Mouse (Mus musculus) adrenal gland, postnatal 10 days (tissue): ENCODE measurements around the gene Stx19. TPM values are rescaled to one million over a fixed set of nuclear protein-coding genes. Genes with fewer than 3 reads are reported as not detected.

ENCODE experiments used
- DNase-seq: peaks from one replicate; pipeline ENCODE4 v3.0.0; 2021; ENCODE audit warnings: mixed read lengths
- long read RNA-seq, 2 experiments: library from polyadenylated mRNA; stranded (forward); transcript quantifications; one replicate each; pipeline ENCODE4 v2.0.0; 2021
- total RNA-seq, 2 experiments: library from RNA; stranded (reverse); gene quantifications; 2 replicates each; pipeline ENCODE4 v1.2.3; 2021

Gene Stx19
- total RNA-seq: not detected
- long read RNA-seq, experiment 1: 0 reads
- long read RNA-seq, experiment 2: 0 reads

DNA sequence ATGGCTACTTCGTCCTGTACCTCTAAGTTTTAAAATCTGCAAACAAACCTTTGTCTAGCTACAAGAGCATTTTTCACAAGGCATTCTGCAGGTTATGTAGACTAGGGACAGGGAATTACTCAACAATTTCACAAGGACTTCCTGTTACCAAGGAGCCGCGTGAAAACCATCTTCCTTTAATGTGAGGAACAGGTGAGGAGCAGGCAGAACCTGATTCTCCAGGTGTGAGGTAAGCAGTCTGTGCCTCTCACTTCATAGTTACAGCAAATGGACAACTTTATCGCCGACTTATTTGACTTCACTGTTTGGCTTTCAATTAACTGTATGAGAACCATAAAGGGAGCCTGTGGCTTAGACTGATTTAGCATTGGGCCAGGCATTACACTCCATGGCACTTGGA is at the start of gene Stx19:
TSS of gene Stx19 (plus strand) at position 186 of the 400 bp plus-strand sequence.
- DNase-seq: no peak

DNA sequence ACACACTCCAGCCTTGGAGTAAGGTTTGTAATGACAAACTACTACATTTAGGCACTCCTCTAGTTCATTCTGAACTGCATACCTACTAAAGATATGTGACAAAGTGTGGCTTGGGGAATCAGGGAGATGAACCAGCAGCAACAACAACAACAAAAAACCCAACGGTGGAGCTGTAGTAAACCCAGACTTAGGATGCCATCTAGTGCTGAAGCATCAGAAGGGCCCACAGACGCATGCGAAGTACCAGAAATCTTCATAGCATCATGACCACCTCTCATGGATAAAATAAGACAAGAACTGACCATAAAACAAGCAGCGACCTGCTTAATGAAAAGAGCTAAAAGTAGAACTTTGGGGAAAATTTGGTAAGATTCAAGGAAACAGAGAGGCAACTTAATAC is 41.0 kb upstream of the Stx19 start:
- no peak for DNase-seq

DNA sequence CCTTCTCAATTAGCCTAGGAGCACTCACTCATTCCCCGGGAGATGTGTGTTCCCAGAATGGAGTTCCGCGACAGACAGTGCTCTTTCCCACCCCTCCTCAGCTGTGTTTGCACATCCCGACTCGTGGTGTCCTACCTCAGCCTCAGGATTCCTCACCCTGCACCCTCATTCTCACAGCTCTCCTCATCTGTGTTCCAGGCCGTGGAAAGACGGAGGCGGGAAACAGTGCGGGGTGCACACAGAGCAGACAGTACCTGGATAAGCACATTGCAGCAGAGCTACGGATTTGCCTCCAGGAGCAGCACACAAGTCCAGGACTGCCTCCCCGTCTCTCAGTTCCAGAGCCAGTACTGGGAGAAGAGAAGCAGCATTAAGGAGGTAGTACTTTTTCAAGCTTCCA is 38.4 kb upstream of the Stx19 start:
- DNase-seq: no peak

DNA sequence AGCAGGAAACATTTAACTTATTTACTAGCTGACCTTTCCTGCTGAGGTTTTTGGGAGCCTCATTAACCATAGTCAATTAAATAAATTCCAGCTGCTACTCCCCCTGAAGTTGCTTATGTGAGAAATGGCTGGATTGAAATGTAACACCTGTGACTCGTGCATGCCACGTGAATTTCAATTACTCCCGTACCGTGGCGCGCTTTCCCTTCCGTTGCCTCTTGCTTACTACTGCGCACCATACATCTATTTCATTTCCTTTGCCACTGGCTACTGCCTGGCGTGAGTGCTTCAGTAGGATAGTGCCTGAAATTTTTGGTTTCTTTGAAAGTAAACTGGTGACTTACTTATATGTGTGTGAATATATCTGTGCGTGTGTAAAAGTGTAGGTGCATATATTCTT is 36.2 kb upstream of the Stx19 start:
- DNase-seq: no peak

DNA sequence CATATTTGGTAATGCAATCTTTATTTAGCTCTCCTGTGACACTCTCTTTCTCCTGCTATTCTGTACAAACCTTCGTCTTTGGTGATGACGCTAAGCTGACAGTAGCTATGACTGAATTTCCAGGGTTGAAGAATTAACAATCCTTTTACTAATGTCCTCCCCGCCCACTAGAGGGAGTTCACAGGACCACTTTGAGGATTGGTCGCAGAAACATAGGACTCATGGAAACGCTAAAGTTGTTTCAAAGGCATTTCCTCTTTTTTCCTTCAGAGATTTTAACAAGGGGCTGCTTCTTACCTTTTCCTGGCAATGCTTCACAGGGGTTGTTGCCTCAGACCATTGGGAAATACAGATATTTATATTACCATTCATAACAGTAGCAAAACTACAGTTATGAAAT is 32.2 kb upstream of the Stx19 start:
- no peak for DNase-seq

DNA sequence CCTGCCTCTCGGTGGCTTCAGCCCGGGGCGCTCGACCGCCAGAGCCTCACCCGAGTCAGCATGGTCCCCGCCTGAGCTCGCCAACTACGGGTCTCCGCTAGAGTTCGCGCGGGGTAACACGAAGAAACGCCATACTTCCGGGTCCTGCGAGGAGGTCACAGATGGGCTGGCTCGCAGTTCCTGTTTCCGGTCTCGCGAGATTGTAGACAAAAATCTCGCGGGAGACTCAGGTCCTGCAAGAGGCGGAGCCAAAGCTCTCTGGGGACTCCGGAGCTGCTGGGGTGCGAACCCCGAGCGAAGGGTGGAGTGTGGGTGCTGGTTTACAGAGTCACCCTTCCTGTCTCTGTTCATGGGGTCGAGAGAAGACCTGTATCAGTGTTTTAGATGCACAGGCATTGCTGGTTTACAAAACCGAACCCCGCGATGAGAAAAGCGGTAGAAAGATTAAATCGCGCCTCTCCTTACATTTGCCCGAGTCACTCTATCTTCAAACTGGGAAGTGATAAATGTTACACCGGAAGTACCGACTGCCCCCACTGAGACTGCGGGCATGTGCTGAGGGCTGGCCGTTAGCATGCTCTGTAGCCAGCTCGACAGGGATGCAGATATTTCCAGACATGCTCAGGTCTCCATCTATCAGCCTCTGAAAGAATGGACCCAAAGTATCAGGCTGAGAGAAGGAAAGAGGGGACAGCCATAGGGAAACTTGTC is 27.7 kb upstream of the Stx19 start, which contains the start of gene Nsun3:
TSS of gene Nsun3 (minus strand) at position 198 of the 711 bp plus-strand sequence.
- peak; percentile 91 for DNase-seq

DNA sequence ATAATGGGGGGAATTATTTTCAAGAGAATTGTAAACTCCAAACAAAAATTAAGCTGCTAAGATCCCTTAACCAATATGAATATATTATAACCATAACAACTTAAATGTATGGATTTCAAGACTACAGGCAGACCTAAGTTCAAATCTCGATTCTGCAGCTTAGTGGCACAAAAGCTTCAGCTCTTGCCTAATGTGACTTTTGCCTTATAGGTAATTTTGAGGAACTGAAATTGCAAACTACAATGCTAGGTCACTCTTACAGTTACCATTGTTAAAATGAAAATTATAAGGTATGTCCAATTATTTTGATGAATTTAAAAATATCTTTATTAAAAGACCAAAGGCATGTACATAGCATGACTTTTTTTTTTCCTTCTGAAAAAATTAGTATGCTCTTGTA is 17.9 kb upstream of the Stx19 start:
- DNase-seq: no peak

DNA sequence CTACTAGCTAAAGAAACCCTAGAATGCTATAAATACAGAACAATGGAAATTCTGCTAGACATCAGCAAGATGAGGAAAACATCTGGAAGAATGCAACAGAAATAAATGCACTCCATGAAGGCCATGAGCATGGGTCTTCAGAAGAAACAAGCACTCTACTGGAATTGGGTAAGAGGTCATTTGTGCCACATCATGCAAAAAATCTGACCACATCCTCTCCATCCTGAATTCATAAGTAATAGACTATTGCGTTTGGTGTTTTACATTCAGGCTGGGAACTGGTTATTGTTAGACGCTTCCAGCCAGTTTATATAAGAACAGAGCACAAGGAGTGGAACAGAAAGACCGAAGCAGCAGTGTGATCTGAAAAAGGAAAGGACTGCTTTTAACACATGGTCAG is 15.7 kb upstream of the Stx19 start:
- no peak for DNase-seq

DNA sequence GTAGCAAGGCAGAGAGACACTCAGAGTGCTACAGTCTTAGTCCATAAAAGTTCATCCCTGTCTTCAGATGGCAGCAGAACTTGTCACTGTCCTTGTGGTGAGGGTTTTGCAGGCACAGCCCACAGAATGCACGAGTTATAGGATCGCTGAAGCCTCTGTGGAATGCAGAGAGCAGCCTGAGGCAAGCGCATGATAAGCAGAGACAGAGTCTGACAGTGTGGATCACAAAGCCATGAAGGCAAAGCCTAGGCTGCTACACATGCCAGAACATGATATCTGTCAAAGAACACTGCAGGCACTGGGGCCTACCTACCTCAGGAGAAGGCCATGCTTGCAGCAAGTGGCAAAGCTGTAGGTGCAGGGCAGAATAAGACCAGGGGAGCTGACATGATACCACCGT is 15.1 kb upstream of the Stx19 start:
- DNase-seq: no peak

DNA sequence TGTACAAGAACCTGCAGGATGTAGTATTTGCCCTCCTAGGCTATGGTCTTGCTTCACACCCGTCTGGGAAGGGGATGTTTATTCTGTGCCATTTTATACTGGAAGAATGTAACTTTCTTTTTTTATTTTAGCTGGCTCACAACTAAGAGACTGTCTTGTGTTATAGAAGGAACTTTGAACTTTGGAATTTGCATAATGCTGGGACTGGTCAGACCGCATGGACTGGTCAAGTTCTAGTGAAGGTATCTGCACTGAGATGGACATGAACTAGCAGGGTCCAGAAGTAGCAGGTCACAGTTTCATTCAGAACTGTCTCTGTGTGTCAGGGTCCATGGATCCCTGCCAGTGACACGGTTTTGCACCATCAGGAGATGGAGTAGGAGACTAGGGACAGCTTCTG is 14.6 kb upstream of the Stx19 start:
- DNase-seq: no peak

DNA sequence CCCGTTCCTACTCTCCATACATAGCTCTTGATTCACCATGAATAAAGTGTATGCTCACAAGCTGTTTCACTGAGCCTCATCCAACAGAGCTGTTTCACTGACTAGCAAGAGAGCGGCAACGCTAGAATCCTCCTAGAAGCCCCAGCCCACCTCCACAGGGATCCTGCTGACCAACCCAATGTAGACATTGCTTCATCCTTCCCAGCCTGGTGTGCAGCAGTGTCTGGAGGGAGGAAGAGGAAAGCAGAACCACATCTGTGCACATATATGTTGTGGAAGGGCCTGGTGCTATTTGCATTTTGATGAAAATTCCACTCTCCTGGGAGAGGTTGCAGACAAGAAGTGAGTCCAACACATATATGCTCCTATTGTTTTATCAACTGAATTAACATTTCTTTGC is 9.9 kb upstream of the Stx19 start:
- DNase-seq: no peak

DNA sequence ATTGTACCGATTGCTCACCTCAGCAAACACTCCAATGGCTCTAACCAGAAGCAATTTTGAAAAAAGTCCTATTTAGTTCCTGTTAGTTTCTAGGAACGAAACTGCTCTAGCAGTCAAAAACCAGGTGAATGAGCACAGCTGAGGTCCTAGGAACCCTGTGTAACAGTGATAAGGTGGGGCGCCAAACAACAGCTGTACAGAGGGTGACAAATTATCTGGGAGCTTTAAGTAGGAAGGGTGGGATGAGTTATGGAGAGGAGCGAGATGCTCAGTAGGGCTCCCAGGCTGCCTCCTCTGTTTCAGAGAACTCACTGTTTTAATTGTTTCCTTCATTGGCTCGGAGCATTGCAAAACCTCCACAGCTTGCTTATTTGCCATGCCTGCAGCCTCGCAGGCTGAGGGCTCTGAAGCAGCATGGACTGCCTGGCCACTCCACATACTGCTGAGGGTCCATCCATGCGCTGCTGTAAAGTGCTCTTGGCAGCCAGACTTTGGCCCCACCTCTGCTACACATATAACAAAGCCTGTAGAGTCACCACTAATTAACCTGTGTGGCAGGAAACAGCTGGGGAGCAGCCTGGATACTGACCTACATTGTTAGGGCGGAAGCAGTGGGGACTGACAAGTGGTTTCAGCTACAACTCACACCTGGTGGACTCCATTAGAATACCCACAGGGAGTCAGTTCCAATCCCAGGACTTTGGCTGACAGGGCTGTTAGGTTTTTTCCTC is 7.1 kb upstream of the Stx19 start:
- DNase-seq: no peak

DNA sequence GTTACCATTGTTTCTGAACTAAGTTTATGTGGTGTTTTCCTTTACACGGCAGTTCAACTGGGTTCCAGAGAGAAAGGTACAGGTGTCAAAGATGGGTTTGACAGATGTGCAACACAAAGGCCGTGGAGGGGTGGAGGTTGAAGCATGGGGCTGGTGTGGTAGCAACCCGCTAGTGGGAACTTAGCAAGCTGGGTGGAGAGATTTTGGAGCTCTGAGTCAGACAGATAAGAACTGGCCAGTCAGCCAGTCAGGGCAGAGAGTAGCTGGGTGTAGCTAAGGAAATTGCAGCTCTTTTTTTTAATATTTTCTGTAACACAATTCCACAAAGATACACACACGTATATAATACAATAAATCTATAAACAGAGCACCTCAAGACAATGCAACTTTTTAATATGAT is 3.6 kb upstream of the Stx19 start:
- no peak for DNase-seq

DNA sequence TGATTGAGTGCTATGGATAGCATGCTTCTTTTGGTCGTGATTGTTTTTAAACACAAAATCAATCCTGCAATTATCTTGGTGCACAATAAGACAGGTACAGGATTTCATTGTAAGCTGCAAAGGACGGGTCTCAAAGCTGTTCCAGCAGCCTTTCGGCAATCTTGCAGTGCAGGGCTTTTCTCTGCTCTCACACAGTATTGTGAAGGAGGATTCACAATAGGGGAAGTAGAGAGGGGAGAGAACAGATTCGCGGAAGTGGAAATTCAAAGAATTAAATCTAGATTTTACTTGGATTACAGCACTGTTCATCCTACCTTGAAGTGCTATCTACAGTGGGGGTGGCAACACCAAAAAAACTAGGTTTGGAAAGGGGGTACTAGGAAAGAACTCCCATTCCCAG is 686 bp upstream of the Stx19 start:
- no peak for DNase-seq

DNA sequence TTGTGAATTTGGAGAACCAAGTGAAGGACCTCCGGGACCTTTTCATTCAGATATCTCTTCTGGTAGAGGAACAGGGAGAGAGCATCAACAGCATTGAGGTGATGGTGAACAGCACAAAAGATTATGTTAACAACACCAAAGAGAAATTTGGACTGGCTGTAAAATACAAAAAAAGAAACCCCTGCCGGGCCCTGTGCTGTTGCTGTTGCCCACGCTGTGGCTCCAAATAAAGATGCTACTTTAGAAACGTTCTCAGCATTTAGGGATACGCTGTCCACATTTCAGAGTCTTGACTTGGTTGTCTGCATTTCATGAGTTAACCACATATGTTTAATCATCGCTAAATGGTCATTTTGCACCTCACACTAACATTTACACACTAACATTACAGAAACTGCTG is 8.0 kb downstream of the Stx19 start:
- no peak for DNase-seq

DNA sequence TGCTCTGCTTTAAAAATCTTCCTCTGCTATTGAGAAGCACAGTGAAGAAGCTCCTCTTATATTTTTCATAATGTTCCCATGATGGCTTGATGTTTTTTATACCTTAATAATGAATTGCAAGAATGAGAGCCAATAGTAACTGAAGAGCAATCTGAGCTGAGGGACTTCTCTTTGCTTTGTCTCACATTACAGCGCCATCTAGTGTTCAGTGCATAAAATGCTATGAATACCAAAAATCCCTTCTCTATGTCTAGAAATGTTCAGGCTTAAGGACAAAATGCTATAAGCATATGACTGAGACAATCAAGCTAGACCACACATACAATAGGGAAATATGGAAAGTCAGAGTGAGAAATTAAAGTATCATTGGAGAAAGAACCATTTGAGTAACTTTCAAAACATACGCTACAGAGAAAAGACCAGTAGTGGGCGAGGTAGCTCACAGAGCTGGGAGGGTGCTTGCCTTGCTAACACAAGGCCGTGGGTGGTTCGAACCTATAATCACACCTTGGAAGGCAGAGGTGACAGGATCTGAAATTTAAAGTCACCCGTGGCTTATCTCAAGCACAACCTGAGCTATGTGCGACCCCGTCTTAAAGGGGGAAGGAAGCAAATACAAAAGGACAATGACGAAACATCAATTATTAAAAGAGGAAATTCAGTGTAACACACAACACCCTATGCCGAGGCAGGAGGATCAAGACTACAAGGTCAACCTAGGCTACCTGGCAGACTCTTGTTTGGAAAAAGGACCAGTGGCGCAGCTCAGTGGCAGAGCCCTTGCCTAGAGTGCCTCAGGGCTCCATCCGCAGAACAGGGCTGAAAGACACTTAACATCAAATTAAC is 11.9 kb downstream of the Stx19 start:
- peak; percentile 12 for DNase-seq

DNA sequence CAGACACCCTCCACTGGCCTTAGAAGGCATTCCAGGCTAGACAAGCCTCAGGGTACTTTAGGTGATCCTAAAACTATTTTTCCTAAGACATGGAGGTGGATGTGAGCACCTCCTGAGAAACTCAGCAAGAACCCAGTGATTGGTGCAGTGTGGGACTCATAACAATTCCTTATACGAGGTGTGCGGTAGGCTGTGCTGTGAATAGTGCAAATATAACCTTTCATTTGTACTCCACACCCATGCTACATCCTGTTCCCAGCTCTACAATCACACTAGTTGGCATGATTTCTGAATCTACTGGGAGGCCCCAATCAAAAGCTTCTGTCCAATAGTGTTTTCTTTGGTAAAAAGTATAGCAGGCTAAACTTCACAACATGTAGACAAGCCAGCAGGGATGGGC is 17.6 kb downstream of the Stx19 start:
- DNase-seq: no peak

DNA sequence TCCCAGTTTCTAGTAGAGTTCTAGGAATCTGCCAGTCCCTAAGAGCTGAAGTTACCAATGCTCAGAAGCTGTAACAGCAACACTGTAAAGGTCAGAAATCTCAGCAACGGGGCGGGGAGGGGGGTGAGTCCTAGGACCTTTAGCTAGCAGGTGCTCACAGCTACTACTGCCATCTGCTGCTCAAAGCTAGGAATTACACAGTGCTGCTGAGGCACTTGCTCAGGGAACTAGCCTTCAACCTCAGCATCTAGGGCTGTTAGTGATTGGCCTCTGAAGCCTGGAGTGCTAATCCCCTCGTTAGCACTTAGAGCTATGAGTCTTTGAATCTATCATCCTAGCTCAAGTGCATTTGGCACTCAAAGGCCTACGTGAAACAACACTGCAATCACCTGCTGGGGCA is 18.0 kb downstream of the Stx19 start:
- DNase-seq: peak; percentile 59

DNA sequence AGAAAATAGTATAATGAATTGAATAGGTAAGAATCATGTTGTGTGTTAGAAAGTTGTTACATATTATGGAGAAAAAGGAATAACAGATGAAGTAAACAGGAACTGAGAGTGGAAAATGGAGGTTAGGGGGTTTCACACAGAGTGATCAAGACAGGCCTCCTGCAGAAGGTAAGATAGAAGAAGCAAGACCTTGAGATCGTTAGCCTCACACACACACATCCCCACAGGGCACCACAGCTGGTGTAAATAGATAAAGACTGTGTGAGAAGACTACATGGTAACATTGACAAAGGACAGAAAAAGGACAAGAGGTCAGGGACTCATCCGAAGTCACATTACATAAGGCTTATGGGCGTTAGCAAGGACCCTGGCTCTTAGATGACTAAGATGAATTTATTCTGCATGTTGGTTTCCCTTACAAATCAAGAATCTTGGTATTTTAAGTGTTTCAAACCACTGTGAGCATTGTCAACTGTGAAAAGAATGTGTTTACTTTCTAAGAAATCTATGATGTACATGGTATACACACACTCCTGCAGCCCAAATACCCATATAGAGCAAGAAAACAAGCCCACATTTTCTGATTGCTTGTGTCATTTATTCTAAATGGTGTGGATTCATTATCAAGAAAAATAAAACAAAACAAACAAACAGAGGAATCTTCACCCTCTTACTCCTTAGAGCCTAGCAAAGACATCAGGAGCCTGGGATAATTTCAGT is 19.7 kb downstream of the Stx19 start:
- DNase-seq: no peak

DNA sequence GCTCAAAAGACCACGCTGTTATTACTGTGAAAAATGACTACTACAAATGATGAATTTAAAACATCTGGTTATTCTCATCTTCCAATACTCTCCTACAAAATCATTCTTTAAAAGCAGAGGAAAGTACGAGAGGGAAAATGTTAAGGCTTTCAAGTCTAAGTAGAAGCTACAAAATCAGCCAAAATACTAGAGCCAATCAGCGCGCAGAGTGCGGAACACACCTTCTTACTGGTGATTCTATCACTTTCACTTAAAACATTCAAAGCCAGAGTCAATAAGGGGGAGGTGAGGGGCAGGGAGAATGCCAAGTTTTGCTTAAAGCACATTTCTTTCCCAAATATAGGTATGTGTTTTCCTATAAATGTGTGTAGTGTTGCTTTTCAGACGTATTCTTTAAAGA is 30.9 kb downstream of the Stx19 start:
- no peak for DNase-seq

DNA sequence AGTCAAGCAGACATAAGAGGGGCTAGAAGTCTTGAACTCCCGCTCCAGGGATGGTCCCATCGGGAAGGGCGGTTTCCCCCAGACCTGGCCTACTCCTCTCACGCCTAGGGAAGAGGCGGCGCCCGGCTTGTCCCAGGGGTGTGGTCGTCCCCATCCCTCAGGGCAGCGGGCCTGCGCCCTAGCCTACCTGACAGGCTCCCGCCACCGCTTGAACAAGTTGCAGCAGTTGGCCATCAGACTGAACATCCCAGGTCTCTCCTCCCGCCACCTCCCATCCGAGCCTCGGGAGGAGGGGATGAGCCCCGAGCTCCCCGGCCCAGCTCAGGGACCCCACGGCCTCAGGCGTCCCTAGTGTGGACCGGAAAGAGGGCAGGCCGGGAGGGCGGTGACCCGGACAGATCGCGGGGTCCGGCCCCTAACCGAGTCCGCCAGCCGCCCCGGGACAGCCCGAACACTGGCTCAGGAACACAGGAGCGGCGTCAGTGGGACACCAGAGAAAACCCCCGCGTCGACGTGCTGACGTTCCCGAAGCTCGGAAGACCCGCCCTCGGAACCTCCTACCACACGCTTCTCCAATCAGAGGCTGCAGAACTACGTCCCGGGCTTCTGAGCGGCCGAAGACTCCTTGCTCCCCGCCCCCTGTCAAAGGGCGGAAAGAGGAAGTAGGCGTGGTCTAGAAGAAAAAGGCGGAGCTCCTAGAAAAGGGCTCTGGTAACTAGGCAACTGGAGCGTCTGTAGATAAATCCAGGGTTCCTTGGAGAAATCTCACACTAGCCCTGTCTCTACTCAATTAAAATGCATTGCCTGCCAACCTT is 32.2 kb downstream of the Stx19 start, which contains the start of gene Arl13b:
TSS of gene Arl13b (minus strand) at position 543 of the 815 bp plus-strand sequence.
- DNase-seq: peak; percentile 93
